Mouse (Mus musculus) lung, adult 2 months (tissue): ENCODE measurements at regions not wholly inside any gene's neighbourhood (a gene's known extent, or its start where the extent isn't known, plus 50 kb on each side); places are given as distances from the start of the nearest gene placed in this dataset.

Source experiments
- CTCF ChIP-seq: fragments of 200-500 bp; IDR thresholded peaks from 2 replicates; pipeline ENCODE4 v1.5.1; 2011; ENCODE audit warnings: mild to moderate bottlenecking, low read length, control low read depth; ENCODE audit not compliant: insufficient read depth
- POLR2A ChIP-seq: fragments of 200-500 bp; IDR thresholded peaks from 2 replicates; pipeline ENCODE4 v1.6.1; 2011; ENCODE audit warnings: low read depth, mild to moderate bottlenecking, control low read depth, low read length, borderline replicate concordance; ENCODE audit errors: extremely low read depth

DNA sequence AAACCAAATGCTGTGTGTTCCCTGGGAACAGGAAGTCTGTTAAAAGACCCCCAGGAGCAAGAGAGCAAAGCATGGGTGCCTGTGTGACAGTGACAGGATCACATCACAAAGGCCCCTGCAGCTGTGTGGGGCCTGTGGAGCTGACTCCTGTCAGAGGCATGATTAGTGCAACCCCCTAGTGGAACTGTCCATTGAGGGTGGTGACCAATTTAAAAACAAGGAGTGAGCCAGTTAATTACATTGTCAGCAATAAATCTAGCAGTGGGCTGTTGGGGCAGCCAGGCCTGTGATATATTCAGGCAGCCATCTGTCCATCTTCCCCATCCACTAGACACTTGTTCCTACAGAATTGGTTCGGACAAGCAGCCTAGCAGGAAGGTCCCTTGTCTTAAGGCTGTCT lies 121.8 kb upstream of the Cxxc4 start:
- no peak for TF ChIP-seq POLR2A
- no peak for TF ChIP-seq CTCF
